Mouse (Mus musculus): ENCODE results near the gene Mrgprf.
A peak's percentile ranks its signal among the peaks of the same experiment; 100 is the strongest.

GRCm38 (mm10) chr7:145300321-145301007 lies at the start of gene Mrgprf:
- TF ChIP-seq EP300 (optimal IDR thresholded peaks at IDR 0.05) (no peak), CTCF (IDR thresholded peaks at IDR 0.05; ENCODE audit: low read depth) (peak; percentile 58)
